Mouse (Mus musculus) testis, adult 2 months (tissue): ENCODE data around the gene Mfap3l.

ENCODE experiments used
- CTCF ChIP-seq: fragments of 200-500 bp; IDR thresholded peaks from 2 replicates; pipeline ENCODE4 v1.5.1; 2012; ENCODE audit warnings: low read depth, mild to moderate bottlenecking, inconsistent platforms, low read length, moderate library complexity; ENCODE audit not compliant: control insufficient read depth, insufficient read depth, insufficient replicate concordance
- POLR2A ChIP-seq: fragments of 200-500 bp; IDR thresholded peaks from 2 replicates; pipeline ENCODE4 v1.6.1; 2012; ENCODE audit warnings: low read depth, mild to moderate bottlenecking, inconsistent platforms, low read length, moderate library complexity; ENCODE audit not compliant: control insufficient read depth

GRCm38 (mm10) chr8:60681811-60682210, 49.2 kb downstream of the Mfap3l start:
- no peak for TF ChIP-seq CTCF
- no peak for TF ChIP-seq POLR2A
